Mouse (Mus musculus) kidney, postnatal 25 days (tissue): ENCODE results near the gene Tkt.

ENCODE experiments used
- DNase-seq, 2 experiments: peaks; one replicate each; pipeline ENCODE4 v3.0.0; 2021; ENCODE audit warnings: mixed read lengths in 2 of 2

Tkt gene

GRCm38 (mm10) chr14:30586780-30587461 is 38.8 kb downstream of the Tkt start:
- DNase-seq, result no peak

GRCm38 (mm10) chr14:30590041-30590645 is 42.0 kb downstream of the Tkt start:
- DNase-seq, result no peak

GRCm38 (mm10) chr14:30590918-30591317 is 42.8 kb downstream of the Tkt start:
- DNase-seq, result no peak

- peak; percentile 80 to 90 for DNase-seq
These were observed 43.3 kb downstream of the Tkt start for GRCm38 (mm10) chr14:30591417-30591816.

GRCm38 (mm10) chr14:30593279-30594091 is 45.3 kb downstream of the Tkt start:
- peak; percentile 73 to 75 for DNase-seq

GRCm38 (mm10) chr14:30594092-30594695 is 46.0 kb downstream of the Tkt start:
- DNase-seq, result peak in 1 of 2 experiments; percentile 75

GRCm38 (mm10) chr14:30595576-30596313 is 47.6 kb downstream of the Tkt start:
- DNase-seq, result no peak

GRCm38 (mm10) chr14:30596407-30596806 is 48.2 kb downstream of the Tkt start:
- no peak for DNase-seq

- no peak for DNase-seq
These were observed 49.0 kb downstream of the Tkt start for GRCm38 (mm10) chr14:30597142-30597541.

- no peak for DNase-seq
These were observed 58.7 kb downstream of the Tkt start for GRCm38 (mm10) chr14:30606817-30607216.

- DNase-seq, result no peak
These were observed 59.5 kb downstream of the Tkt start for GRCm38 (mm10) chr14:30607696-30608095.

- DNase-seq, result no peak
These were observed 60.0 kb downstream of the Tkt start for GRCm38 (mm10) chr14:30608176-30608575.

- DNase-seq, result no peak
These were observed 61.3 kb downstream of the Tkt start for GRCm38 (mm10) chr14:30609499-30609898.

- no peak for DNase-seq
These were observed 62.1 kb downstream of the Tkt start for GRCm38 (mm10) chr14:30610304-30610703.

- no peak for DNase-seq
These were observed 62.8 kb downstream of the Tkt start for GRCm38 (mm10) chr14:30610940-30611339.

- DNase-seq, result peak; percentile 80 to 81
These were observed 64.4 kb downstream of the Tkt start for GRCm38 (mm10) chr14:30612523-30612922.

- no peak for DNase-seq
These were observed 65.0 kb downstream of the Tkt start for GRCm38 (mm10) chr14:30612962-30613715.

- DNase-seq, result no peak
These were observed 68.6 kb downstream of the Tkt start for GRCm38 (mm10) chr14:30616751-30617150.

- DNase-seq, result no peak
These were observed 70.7 kb downstream of the Tkt start for GRCm38 (mm10) chr14:30618746-30619275.

GRCm38 (mm10) chr14:30619982-30620578 is 71.9 kb downstream of the Tkt start:
- DNase-seq, result no peak

- DNase-seq, result peak; percentile 85 to 92
These were observed 74.0 kb downstream of the Tkt start for GRCm38 (mm10) chr14:30622130-30622529.
